Mouse (Mus musculus): ENCODE measurements around the gene Ddx52.

GRCm38 (mm10) chr11:83997171-83997868 is 55.5 kb downstream of the Ddx52 start:
- TF ChIP-seq POLR2A (IDR thresholded peaks at IDR 0.05; ENCODE audit: control insufficient read depth, low read depth, low read length) (no peak), CTCF (IDR thresholded peaks at IDR 0.05; ENCODE audit: control insufficient read depth, insufficient read depth, insufficient replicate concordance, low read depth, low read length) (no peak)
